Mouse (Mus musculus) Muller cell, postnatal 12 days (primary cell): Measurements from ENCODE around the gene Synm.

ENCODE experiments used
- DNase-seq: peaks from one replicate; pipeline ENCODE4 v3.0.0-alpha.2; 2015; ENCODE audit errors: inconsistent ontology term

The Synm gene

GRCm38 (mm10) chr7:67759629-67759995, at the start of gene Synm:
Gene Synm (minus strand): TSS chr7:67759742.
- peak; percentile 96 for DNase-seq

GRCm38 (mm10) chr7:67803857-67804215, 44.3 kb upstream of the Synm start:
- DNase-seq = no peak

- peak; percentile 93 for DNase-seq
Observed at GRCm38 (mm10) chr7:67803015-67803856, 43.7 kb upstream of the Synm start.

- DNase-seq = peak; percentile 52
Observed at GRCm38 (mm10) chr7:67801022-67801421, 41.5 kb upstream of the Synm start.

GRCm38 (mm10) chr7:67800547-67800946, 41.0 kb upstream of the Synm start:
- no peak for DNase-seq

GRCm38 (mm10) chr7:67798476-67798875, 38.9 kb upstream of the Synm start:
- no peak for DNase-seq

- no peak for DNase-seq
Observed at GRCm38 (mm10) chr7:67797065-67797464, 37.5 kb upstream of the Synm start.

GRCm38 (mm10) chr7:67793449-67793848, 33.9 kb upstream of the Synm start:
- no peak for DNase-seq

- DNase-seq = no peak
Observed at GRCm38 (mm10) chr7:67791256-67791655, 31.7 kb upstream of the Synm start.

GRCm38 (mm10) chr7:67788713-67789112, 29.2 kb upstream of the Synm start:
- peak; percentile 79 for DNase-seq

- no peak for DNase-seq
Observed at GRCm38 (mm10) chr7:67787861-67788260, 28.3 kb upstream of the Synm start.

- DNase-seq = peak; percentile 24
Observed at GRCm38 (mm10) chr7:67776636-67777305, 17.2 kb upstream of the Synm start.

- no peak for DNase-seq
Observed at GRCm38 (mm10) chr7:67775623-67776022, 16.1 kb upstream of the Synm start.

- no peak for DNase-seq
Observed at GRCm38 (mm10) chr7:67772231-67772630, 12.7 kb upstream of the Synm start.

GRCm38 (mm10) chr7:67769487-67769886, 9.9 kb upstream of the Synm start:
- no peak for DNase-seq

GRCm38 (mm10) chr7:67768125-67768524, 8.6 kb upstream of the Synm start:
- DNase-seq = no peak

GRCm38 (mm10) chr7:67763625-67764024, 4.1 kb upstream of the Synm start:
- no peak for DNase-seq

GRCm38 (mm10) chr7:67758858-67759628, 499 bp downstream of the Synm start:
- no peak for DNase-seq

- DNase-seq = no peak
Observed at GRCm38 (mm10) chr7:67758506-67758857, 1.1 kb downstream of the Synm start.

- no peak for DNase-seq
Observed at GRCm38 (mm10) chr7:67756636-67757035, 2.9 kb downstream of the Synm start.

- no peak for DNase-seq
Observed at GRCm38 (mm10) chr7:67755366-67755765, 4.2 kb downstream of the Synm start.

- peak; percentile 3 for DNase-seq
Observed at GRCm38 (mm10) chr7:67754606-67755005, 4.9 kb downstream of the Synm start.
